Mouse (Mus musculus): ENCODE results near the gene B4galt5. TPM values are rescaled to one million over a fixed set of nuclear protein-coding genes. Genes with fewer than 3 reads are reported as not detected.

The B4galt5 gene
- polyA plus RNA-seq, 2 experiments: 2.3 TPM

DNA sequence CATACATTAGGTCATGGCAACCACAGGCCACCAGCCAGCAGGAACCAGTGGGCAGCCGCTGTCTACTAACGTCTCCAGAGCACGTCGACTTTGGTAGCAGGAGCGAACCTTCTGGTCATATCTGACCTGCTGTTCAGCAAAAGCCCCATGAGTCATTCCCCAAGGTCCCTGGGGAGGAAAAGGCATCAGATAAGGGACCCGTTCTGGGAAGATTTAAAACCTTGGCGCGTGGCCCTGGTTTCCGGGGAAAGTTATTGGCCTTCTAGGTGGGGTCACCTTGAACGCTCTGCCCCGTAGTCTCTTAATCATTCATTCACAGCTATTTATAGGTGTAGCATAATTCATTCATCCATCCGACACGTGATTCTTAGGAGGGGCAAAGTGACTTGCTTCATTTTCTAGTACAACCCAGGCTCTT lies 34.7 kb upstream of the B4galt5 start:
- H3K9ac ChIP-seq (replicated peaks): no peak overlapping the region
- no peaks in the 10 kb centered on the region for H3K27me3 ChIP-seq (ENCODE audit: control insufficient read depth, insufficient read depth, low read length)
- whole genome bisulfite sequencing (ENCODE audit: insufficient replicate concordance): 42% methylated on average over 13 of the region's 13 CpGs
- no peak overlapping the region for H3K27ac ChIP-seq
- ATAC-seq (ENCODE audit: insufficient read depth): no peak
- TF ChIP-seq CTCF (IDR thresholded peaks at IDR 0.05; ENCODE audit: low read depth): no peak
- no peak for TF ChIP-seq EP300 (IDR thresholded peaks at IDR 0.05; ENCODE audit: low read depth)
- peaks cover 0 to 12% of the 10 kb centered on the region in 2 experiments; a peak in 2 of 4 replicates for H3K4me1 ChIP-seq (replicated peaks; ENCODE audit: control insufficient read depth in 2 of 2, insufficient read depth in 2 of 2, low read length in 1 of 2)
- no peak overlapping the region for H3K4me2 ChIP-seq (ENCODE audit: low read depth)
- DNase-seq (ENCODE audit: low read depth in 3 of 3, low spot score in 3 of 3): no peak
- H3K9me3 ChIP-seq (ENCODE audit: control insufficient read depth, low read length): no peaks in the 10 kb centered on the region
- H3K4me3 ChIP-seq (ENCODE audit: insufficient read depth in 1 of 2, low read depth in 2 of 2, low read length in 2 of 2): no peak overlapping the region
- no peaks in the 10 kb centered on the region for H3K36me3 ChIP-seq (replicated peaks; ENCODE audit: control insufficient read depth, insufficient read depth, low read depth)

GRCm38 (mm10) chr2:167382389-167382788 lies 33.4 kb upstream of the B4galt5 start:
- Histone ChIP-seq H3K4me3 (ENCODE audit: insufficient read depth in 1 of 2, low read depth in 2 of 2, low read length in 2 of 2) (no peak overlapping the region), H3K27ac (no peak overlapping the region), H3K9me3 (ENCODE audit: control insufficient read depth, low read length) (no peaks in the 10 kb centered on the region), H3K36me3 (replicated peaks; ENCODE audit: control insufficient read depth, insufficient read depth, low read depth) (no peaks in the 10 kb centered on the region), H3K4me1 (replicated peaks; ENCODE audit: control insufficient read depth in 2 of 2, insufficient read depth in 2 of 2, low read length in 1 of 2) (peaks cover 0 to 17% of the 10 kb centered on the region in 2 experiments; a peak in 2 of 4 replicates), H3K9ac (replicated peaks) (no peak overlapping the region), H3K27me3 (ENCODE audit: control insufficient read depth, insufficient read depth, low read length) (no peaks in the 10 kb centered on the region), H3K4me2 (ENCODE audit: low read depth) (no peak overlapping the region)
- no peak for ATAC-seq (ENCODE audit: insufficient read depth)
- TF ChIP-seq CTCF (IDR thresholded peaks at IDR 0.05; ENCODE audit: low read depth): no peak
- no peak for TF ChIP-seq EP300 (IDR thresholded peaks at IDR 0.05; ENCODE audit: low read depth)
- no peak for DNase-seq (ENCODE audit: low read depth in 3 of 3, low spot score in 3 of 3)
- WGBS (ENCODE audit: insufficient replicate concordance): 61% methylated on average over 7 of the region's 7 CpGs

- H3K4me2 ChIP-seq (ENCODE audit: low read depth): no peak overlapping the region
- H3K4me3 ChIP-seq (ENCODE audit: insufficient read depth in 1 of 2, low read depth in 2 of 2, low read length in 2 of 2): no peak overlapping the region
- H3K9ac ChIP-seq (replicated peaks): no peak overlapping the region
- TF ChIP-seq EP300 (IDR thresholded peaks at IDR 0.05; ENCODE audit: low read depth) (no peak), CTCF (IDR thresholded peaks at IDR 0.05; ENCODE audit: low read depth) (no peak)
- H3K27ac ChIP-seq: no peak overlapping the region
- no peaks in the 10 kb centered on the region for H3K27me3 ChIP-seq (ENCODE audit: control insufficient read depth, insufficient read depth, low read length)
- no peaks in the 10 kb centered on the region for H3K9me3 ChIP-seq (ENCODE audit: control insufficient read depth, low read length)
- ATAC-seq (ENCODE audit: insufficient read depth) (no peak), DNase-seq (ENCODE audit: low read depth in 3 of 3, low spot score in 3 of 3) (no peak)
- 32% methylated on average over 7 of the region's 7 CpGs for WGBS (ENCODE audit: insufficient replicate concordance)
- peaks cover 0 to 20% of the 10 kb centered on the region in 2 experiments; a peak in 2 of 4 replicates for H3K4me1 ChIP-seq (replicated peaks; ENCODE audit: control insufficient read depth in 2 of 2, insufficient read depth in 2 of 2, low read length in 1 of 2)
- no peaks in the 10 kb centered on the region for H3K36me3 ChIP-seq (replicated peaks; ENCODE audit: control insufficient read depth, insufficient read depth, low read depth)
These were observed 32.6 kb upstream of the B4galt5 start for GRCm38 (mm10) chr2:167381596-167381995.

- no peak overlapping the region for H3K27ac ChIP-seq
- ATAC-seq (ENCODE audit: insufficient read depth) (no peak), DNase-seq (ENCODE audit: low read depth in 3 of 3, low spot score in 3 of 3) (no peak)
- H3K4me1 ChIP-seq (replicated peaks; ENCODE audit: control insufficient read depth in 2 of 2, insufficient read depth in 2 of 2, low read length in 1 of 2): peaks cover 0 to 20% of the 10 kb centered on the region in 2 experiments; a peak in 2 of 4 replicates
- no peak for TF ChIP-seq EP300 (IDR thresholded peaks at IDR 0.05; ENCODE audit: low read depth)
- no peak for TF ChIP-seq CTCF (IDR thresholded peaks at IDR 0.05; ENCODE audit: low read depth)
- H3K9ac ChIP-seq (replicated peaks): no peak overlapping the region
- H3K4me3 ChIP-seq (ENCODE audit: insufficient read depth in 1 of 2, low read depth in 2 of 2, low read length in 2 of 2): no peak overlapping the region
- no peaks in the 10 kb centered on the region for H3K27me3 ChIP-seq (ENCODE audit: control insufficient read depth, insufficient read depth, low read length)
- no peaks in the 10 kb centered on the region for H3K36me3 ChIP-seq (replicated peaks; ENCODE audit: control insufficient read depth, insufficient read depth, low read depth)
- H3K4me2 ChIP-seq (ENCODE audit: low read depth): no peak overlapping the region
- no peaks in the 10 kb centered on the region for H3K9me3 ChIP-seq (ENCODE audit: control insufficient read depth, low read length)
- WGBS (ENCODE audit: insufficient replicate concordance): 59% methylated on average over 7 of the region's 7 CpGs
These were observed 31.8 kb upstream of the B4galt5 start for GRCm38 (mm10) chr2:167380615-167381285.

GRCm38 (mm10) chr2:167378972-167379371 lies 30.0 kb upstream of the B4galt5 start:
- H3K4me2 ChIP-seq (ENCODE audit: low read depth): no peak overlapping the region
- H3K9me3 ChIP-seq (ENCODE audit: control insufficient read depth, low read length): no peaks in the 10 kb centered on the region
- no peak overlapping the region for H3K9ac ChIP-seq (replicated peaks)
- 50% methylated on average over 4 of the region's 4 CpGs for WGBS (ENCODE audit: insufficient replicate concordance)
- peaks cover 0 to 21% of the 10 kb centered on the region in 2 experiments; a peak in 2 of 4 replicates for H3K4me1 ChIP-seq (replicated peaks; ENCODE audit: control insufficient read depth in 2 of 2, insufficient read depth in 2 of 2, low read length in 1 of 2)
- no peaks in the 10 kb centered on the region for H3K27me3 ChIP-seq (ENCODE audit: control insufficient read depth, insufficient read depth, low read length)
- H3K27ac ChIP-seq: no peak overlapping the region
- H3K4me3 ChIP-seq (ENCODE audit: insufficient read depth in 1 of 2, low read depth in 2 of 2, low read length in 2 of 2): no peak overlapping the region
- DNase-seq (ENCODE audit: low read depth in 3 of 3, low spot score in 3 of 3) (no peak), ATAC-seq (ENCODE audit: insufficient read depth) (no peak)
- no peak for TF ChIP-seq CTCF (IDR thresholded peaks at IDR 0.05; ENCODE audit: low read depth)
- no peak for TF ChIP-seq EP300 (IDR thresholded peaks at IDR 0.05; ENCODE audit: low read depth)
- H3K36me3 ChIP-seq (replicated peaks; ENCODE audit: control insufficient read depth, insufficient read depth, low read depth): no peaks in the 10 kb centered on the region
